Mouse (Mus musculus): ENCODE measurements around the gene Smim15. TPM values are rescaled to one million over a fixed set of nuclear protein-coding genes. Genes with fewer than 3 reads are reported as not detected.

Gene Smim15
- polyA plus RNA-seq, 1 experiment from 2014 or later, result 90.2 TPM

- 63% methylated on average over 4 of the region's 4 CpGs for WGBS
- ATAC-seq (replicated peaks; ENCODE audit: low FRiP score, low read depth), result no peak
These were observed 42.5 kb downstream of the Smim15 start for GRCm38 (mm10) chr13:108086724-108087123.

DNA sequence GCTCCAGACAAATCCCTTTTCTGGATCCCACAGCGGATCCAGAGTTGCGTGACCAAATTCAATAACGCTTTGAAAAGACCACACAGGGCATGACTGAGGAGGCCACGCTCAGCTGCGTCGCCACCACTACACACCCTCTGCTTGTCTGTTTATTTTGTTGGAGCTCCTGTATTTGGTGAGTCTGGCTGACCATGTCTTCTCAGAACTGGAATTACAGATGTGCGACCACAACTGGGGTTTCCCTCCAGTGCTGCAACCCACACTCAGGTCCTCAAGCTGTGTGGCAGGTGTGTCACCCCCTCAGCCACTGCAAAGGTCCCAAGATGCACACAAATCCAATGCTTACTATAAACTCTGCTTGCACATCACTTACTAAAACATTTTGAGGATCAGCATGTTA is 48.0 kb downstream of the Smim15 start:
- DNase-seq (ENCODE audit: low spot score), result no peak
- WGBS, result 86% methylated on average over 7 of the region's 7 CpGs
- Histone ChIP-seq H3K4me2 (ENCODE audit: low read length) (no peak overlapping the region), H3K4me1 (replicated peaks; ENCODE audit: insufficient read depth, low read length) (no peaks in the 10 kb centered on the region), H3K27me3 (ENCODE audit: insufficient read depth, low read length) (no peaks in the 10 kb centered on the region), H3K9me3 (replicated peaks; ENCODE audit: low read length) (no peaks in the 10 kb centered on the region), H3K9ac (ENCODE audit: low read depth, low read length) (no peak overlapping the region), H3K36me3 (ENCODE audit: insufficient read depth, low read length) (no peaks in the 10 kb centered on the region), H3K4me3 (replicated peaks; ENCODE audit: low read depth, low read length) (no peak overlapping the region), H3K27ac (no peak overlapping the region)
- TF ChIP-seq CTCF (IDR thresholded peaks at IDR 0.05; ENCODE audit: low read depth), result no peak
- ATAC-seq (replicated peaks; ENCODE audit: low FRiP score, low read depth), result no peak

More at GRCm38 (mm10) chr13:108086724-108087123, 42.5 kb downstream of the Smim15 start:
- Histone ChIP-seq H3K27ac (no peak overlapping the region), H3K9ac (ENCODE audit: low read depth, low read length) (no peak overlapping the region), H3K4me2 (ENCODE audit: low read length) (no peak overlapping the region), H3K27me3 (ENCODE audit: insufficient read depth, low read length) (no peaks in the 10 kb centered on the region), H3K9me3 (replicated peaks; ENCODE audit: low read length) (no peaks in the 10 kb centered on the region), H3K4me3 (replicated peaks; ENCODE audit: low read depth, low read length) (no peak overlapping the region), H3K4me1 (replicated peaks; ENCODE audit: insufficient read depth, low read length) (no peaks in the 10 kb centered on the region), H3K36me3 (ENCODE audit: insufficient read depth, low read length) (no peaks in the 10 kb centered on the region)
- no peak for DNase-seq (ENCODE audit: low spot score)
- no peak for TF ChIP-seq CTCF (IDR thresholded peaks at IDR 0.05; ENCODE audit: low read depth)

GRCm38 (mm10) chr13:108094681-108095080 is 50.4 kb downstream of the Smim15 start:
- 94% methylated on average over 5 of the region's 5 CpGs for WGBS

GRCm38 (mm10) chr13:108095617-108096016 is 51.4 kb downstream of the Smim15 start:
- Histone ChIP-seq H3K4me3 (replicated peaks; ENCODE audit: low read depth, low read length) (no peak overlapping the region), H3K36me3 (ENCODE audit: insufficient read depth, low read length) (no peaks in the 10 kb centered on the region), H3K9me3 (replicated peaks; ENCODE audit: low read length) (no peaks in the 10 kb centered on the region), H3K4me1 (replicated peaks; ENCODE audit: insufficient read depth, low read length) (no peaks in the 10 kb centered on the region), H3K27me3 (ENCODE audit: insufficient read depth, low read length) (no peaks in the 10 kb centered on the region), H3K27ac (no peak overlapping the region), H3K9ac (ENCODE audit: low read depth, low read length) (no peak overlapping the region), H3K4me2 (ENCODE audit: low read length) (no peak overlapping the region)
- DNase-seq (ENCODE audit: low spot score) (no peak), ATAC-seq (replicated peaks; ENCODE audit: low FRiP score, low read depth) (no peak)
- TF ChIP-seq CTCF (IDR thresholded peaks at IDR 0.05; ENCODE audit: low read depth), result no peak
- 86% methylated on average over 7 of the region's 7 CpGs for WGBS

More at GRCm38 (mm10) chr13:108094681-108095080, 50.4 kb downstream of the Smim15 start:
- Histone ChIP-seq H3K27me3 (ENCODE audit: insufficient read depth, low read length) (no peaks in the 10 kb centered on the region), H3K4me1 (replicated peaks; ENCODE audit: insufficient read depth, low read length) (no peaks in the 10 kb centered on the region), H3K27ac (no peak overlapping the region), H3K9me3 (replicated peaks; ENCODE audit: low read length) (no peaks in the 10 kb centered on the region), H3K4me3 (replicated peaks; ENCODE audit: low read depth, low read length) (no peak overlapping the region), H3K9ac (ENCODE audit: low read depth, low read length) (no peak overlapping the region), H3K4me2 (ENCODE audit: low read length) (no peak overlapping the region), H3K36me3 (ENCODE audit: insufficient read depth, low read length) (no peaks in the 10 kb centered on the region)
- TF ChIP-seq CTCF (IDR thresholded peaks at IDR 0.05; ENCODE audit: low read depth), result no peak
- DNase-seq (ENCODE audit: low spot score) (no peak), ATAC-seq (replicated peaks; ENCODE audit: low FRiP score, low read depth) (no peak)

- no peak overlapping the region for H3K4me3 ChIP-seq (replicated peaks; ENCODE audit: low read depth, low read length)
- TF ChIP-seq CTCF (IDR thresholded peaks at IDR 0.05; ENCODE audit: low read depth), result no peak
- no peaks in the 10 kb centered on the region for H3K9me3 ChIP-seq (replicated peaks; ENCODE audit: low read length)
- no peaks in the 10 kb centered on the region for H3K27me3 ChIP-seq (ENCODE audit: insufficient read depth, low read length)
- H3K9ac ChIP-seq (ENCODE audit: low read depth, low read length), result no peak overlapping the region
- no peak overlapping the region for H3K4me2 ChIP-seq (ENCODE audit: low read length)
- H3K36me3 ChIP-seq (ENCODE audit: insufficient read depth, low read length), result no peaks in the 10 kb centered on the region
- no peak for DNase-seq (ENCODE audit: low spot score)
- ATAC-seq (replicated peaks; ENCODE audit: low FRiP score, low read depth), result no peak
- WGBS, result 55% methylated on average over 7 of the region's 7 CpGs
- no peaks in the 10 kb centered on the region for H3K4me1 ChIP-seq (replicated peaks; ENCODE audit: insufficient read depth, low read length)
- H3K27ac ChIP-seq, result no peak overlapping the region
These were observed 52.2 kb downstream of the Smim15 start for GRCm38 (mm10) chr13:108096446-108096845.

Other genes starting within 250 kb of the Smim15 start
- gene Ndufaf2, start 114.2 kb downstream of the Smim15 start, polyA plus RNA-seq (2015; fragmentation: Nextera tagmentation; extraction: Ambion mirVana), result 79.3 and 87.4 TPM in 2 replicates
- 11.6 and 11.7 TPM in 2 replicates for gene Ercc8, start 114.3 kb downstream of the Smim15 start, polyA plus RNA-seq (2015; fragmentation: Nextera tagmentation; extraction: Ambion mirVana)
- 34.5 and 37.2 TPM in 2 replicates for gene Elovl7, start 170.0 kb downstream of the Smim15 start, polyA plus RNA-seq (2015; fragmentation: Nextera tagmentation; extraction: Ambion mirVana)